Mouse (Mus musculus) ES-E14 (cell line): ENCODE measurements around the gene Fam43a. TPM values are rescaled to one million over a fixed set of nuclear protein-coding genes. Genes with fewer than 3 reads are reported as not detected.

Source experiments
- DNase-seq: peaks from one replicate; pipeline ENCODE4 v3.0.0-alpha.2; 2013; ENCODE audit warnings: low read depth, low spot score
- H3K27ac ChIP-seq: 2 replicates; pipeline ENCODE4 v1.5.1; 2012; ENCODE audit warnings: low read depth, mild to moderate bottlenecking, low read length, moderate library complexity, mixed read lengths; ENCODE audit not compliant: poor library complexity, insufficient read depth, severe bottlenecking
- H3K36me3 ChIP-seq: 2 replicates; pipeline ENCODE4 v1.6.1; 2012; ENCODE audit warnings: mild to moderate bottlenecking, low read length, moderate library complexity, mixed read lengths; ENCODE audit not compliant: control insufficient read depth, poor library complexity, insufficient read depth, severe bottlenecking
- H3K4me1 ChIP-seq, 2 experiments: fragments of 150-350 bp in 1 of 2; sonication (generic) in 1 of 2; 2 replicates each; pipeline ENCODE4 v1.6.1; 2012; ENCODE audit warnings: low read length in 2 of 2, mild to moderate bottlenecking in 1 of 2, mixed read lengths in 1 of 2; ENCODE audit not compliant: control insufficient read depth in 2 of 2, insufficient read depth in 2 of 2, poor library complexity in 1 of 2
- H3K4me3 ChIP-seq, 2 experiments: fragments of 150-350 bp in 1 of 2; sonication (generic) in 1 of 2; 2 replicates each; pipeline ENCODE4 v1.5.1; 2012; ENCODE audit warnings: low read length in 2 of 2, low read depth in 1 of 2, mild to moderate bottlenecking in 1 of 2, mixed read lengths in 1 of 2; ENCODE audit not compliant: insufficient read depth in 1 of 2, poor library complexity in 1 of 2, severe bottlenecking in 1 of 2
- H3K9ac ChIP-seq: 2 replicates; pipeline ENCODE4 v1.6.1; 2012; ENCODE audit warnings: low read depth, mild to moderate bottlenecking, low read length, mixed read lengths; ENCODE audit not compliant: poor library complexity, insufficient read depth, severe bottlenecking
- H3K9me3 ChIP-seq: fragments of 150-350 bp; sonication (generic); 2 replicates; pipeline ENCODE4 v1.6.1; 2012; ENCODE audit warnings: low read depth, mild to moderate bottlenecking, low read length; ENCODE audit not compliant: control insufficient read depth, insufficient read depth
- CHD2 ChIP-seq: IDR thresholded peaks from 2 replicates; pipeline ENCODE4 v1.6.1; 2014; ENCODE audit warnings: mild to moderate bottlenecking, low read depth, low read length, inconsistent platforms
- HCFC1 ChIP-seq: IDR thresholded peaks from 2 replicates; pipeline ENCODE4 v1.6.1; 2012; ENCODE audit warnings: low read length, inconsistent platforms, borderline replicate concordance; ENCODE audit not compliant: insufficient read depth
- MAFK ChIP-seq: IDR thresholded peaks from 2 replicates; pipeline ENCODE4 v1.6.1; 2014; ENCODE audit warnings: mild to moderate bottlenecking, low read depth, low read length, inconsistent platforms; ENCODE audit not compliant: insufficient read depth
- ZC3H11A ChIP-seq: IDR thresholded peaks from 2 replicates; pipeline ENCODE4 v1.6.1; 2012; ENCODE audit warnings: low read depth, mild to moderate bottlenecking, inconsistent platforms, low read length, borderline replicate concordance
- ZNF384 ChIP-seq: IDR thresholded peaks from 2 replicates; pipeline ENCODE4 v1.6.1; 2012; ENCODE audit warnings: low read depth, low read length, inconsistent platforms
- in situ Hi-C, 2 experiments: fragments of 600-800 bp; cut with MboI; formaldehyde crosslinking; loops; one replicate each; pipeline ENCODE4 v1.15.1; 2025; ENCODE audit warnings: low sequenced_read_pairs in 2 of 2, inconsistent platforms in 1 of 2; ENCODE audit not compliant: unreplicated experiment in 2 of 2
- total RNA-seq: library from RNA; depleted of rRNA; stranded (reverse); fragments of 300-350 nt; gene quantifications from 2 replicates; pipeline ENCODE4 v1.2.3, GENCODE M21; 2012

Fam43a gene
- total RNA-seq, 1 experiment: 22.2 TPM

DNA sequence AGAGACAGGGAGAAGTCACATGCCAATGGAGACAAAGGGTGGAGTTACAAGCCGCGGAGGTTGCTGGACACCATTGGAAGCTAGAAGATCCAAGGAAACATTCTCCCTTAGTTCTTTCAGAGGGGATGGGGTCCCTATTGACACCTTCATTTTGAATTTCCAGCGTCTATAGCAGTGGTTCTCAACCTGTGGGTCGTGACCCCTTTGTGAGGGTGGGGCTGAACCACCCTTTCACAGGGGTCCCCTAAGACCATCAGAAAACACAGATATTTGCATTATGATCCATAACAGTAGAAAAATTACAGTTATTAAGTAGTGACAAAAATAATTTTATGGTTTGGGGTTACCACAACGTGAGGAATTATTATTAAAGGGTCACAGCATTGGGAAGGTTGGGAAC is 30.0 kb downstream of the Fam43a start:
- Histone ChIP-seq H3K4me1 (peaks cover 2 to 5% of the 10 kb centered on the region in 2 experiments), H3K36me3 (no peaks in the 10 kb centered on the region), H3K9me3 (no peaks in the 10 kb centered on the region), H3K4me3 (no peak overlapping the region), H3K27ac (no peak overlapping the region), H3K9ac (no peak overlapping the region)
- in situ Hi-C loops: no loop called here
- no peak for DNase-seq
- peak; percentile 67; the same call in 1 of the 2 replicates for TF ChIP-seq CHD2
- no peak for TF ChIP-seq HCFC1

DNA sequence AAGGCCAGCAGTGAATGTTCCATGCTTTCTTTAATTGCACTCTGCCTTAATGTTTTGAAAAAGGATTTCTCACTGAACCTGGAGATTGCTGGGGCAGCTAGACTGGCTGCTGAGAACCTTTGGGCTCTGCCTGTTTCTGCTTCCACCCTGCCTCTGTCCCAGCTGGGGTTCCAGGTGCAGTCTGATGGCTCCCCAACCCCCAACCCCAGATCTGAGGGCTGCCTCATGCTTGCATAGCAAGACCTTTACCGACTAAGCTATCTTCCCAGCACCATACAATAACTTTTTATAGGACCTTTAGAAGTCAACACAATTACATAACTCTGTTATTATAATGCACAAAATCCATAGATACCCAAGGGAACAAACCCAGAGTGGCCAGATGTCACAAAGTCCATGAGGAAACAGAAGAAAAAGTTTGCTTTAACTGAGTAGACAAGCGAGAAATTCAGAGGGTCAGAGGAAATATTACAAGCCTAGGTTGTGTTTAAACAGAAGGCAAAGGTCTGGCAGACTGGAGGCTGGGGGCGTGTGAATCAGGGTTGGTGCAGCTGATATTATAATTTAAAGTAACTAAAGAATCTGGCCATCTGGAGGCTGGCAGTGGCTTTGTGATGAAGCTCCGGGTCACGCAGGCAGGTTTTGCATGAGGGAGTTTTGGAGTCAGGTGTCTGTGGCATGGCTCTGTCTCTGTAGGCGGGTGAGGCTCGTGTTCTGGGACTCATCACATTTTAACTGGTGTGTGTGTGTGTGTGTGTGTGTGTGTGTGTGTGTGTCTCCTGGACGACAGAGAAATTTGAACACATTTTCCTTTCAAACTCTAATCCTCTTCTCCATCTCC is 34.6 kb downstream of the Fam43a start:
- TF ChIP-seq HCFC1: no peak
- TF ChIP-seq ZC3H11A: no peak
- no peak for TF ChIP-seq ZNF384
- TF ChIP-seq MAFK: no peak
- TF ChIP-seq CHD2: no peak
- DNase-seq: no peak
- H3K27ac ChIP-seq: no peak overlapping the region

DNA sequence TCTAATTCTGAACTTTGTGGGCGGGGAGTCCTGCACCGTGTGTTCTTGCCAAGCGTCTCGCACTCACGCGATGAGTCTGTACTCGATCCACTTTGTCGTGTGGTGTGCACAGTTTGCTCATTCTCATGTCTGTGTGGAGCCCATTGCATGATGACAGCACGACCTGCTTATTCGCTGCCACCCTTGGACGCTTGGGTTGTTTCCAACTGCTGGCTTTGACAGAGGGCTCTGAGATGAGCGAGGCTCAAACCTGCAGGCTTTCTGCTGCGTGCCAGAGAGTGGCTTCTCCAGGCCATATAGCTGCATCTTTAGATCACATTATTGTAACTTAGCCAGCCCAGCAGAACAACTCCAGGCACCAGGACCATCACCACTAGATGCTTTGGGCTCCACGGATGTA is 39.1 kb downstream of the Fam43a start:
- Histone ChIP-seq H3K27ac (no peak overlapping the region), H3K9ac (no peak overlapping the region), H3K36me3 (no peaks in the 10 kb centered on the region), H3K4me1 (peaks cover 0 to 2% of the 10 kb centered on the region in 2 experiments; a peak in 2 of 4 replicates), H3K4me3 (no peak overlapping the region), H3K9me3 (no peaks in the 10 kb centered on the region)
- DNase-seq: no peak
- in situ Hi-C loops: no loop called here
- TF ChIP-seq HCFC1: no peak
- TF ChIP-seq ZNF384: no peak
- TF ChIP-seq ZC3H11A: no peak
- TF ChIP-seq MAFK: no peak
- no peak for TF ChIP-seq CHD2

More for the DNA sequence above, 34.6 kb downstream of the Fam43a start:
- H3K4me1 ChIP-seq: no peaks in the 10 kb centered on the region
- no peak overlapping the region for H3K4me3 ChIP-seq
- no peaks in the 10 kb centered on the region for H3K9me3 ChIP-seq
- in situ Hi-C loops: no loop called here
- no peak overlapping the region for H3K9ac ChIP-seq
- no peaks in the 10 kb centered on the region for H3K36me3 ChIP-seq

DNA sequence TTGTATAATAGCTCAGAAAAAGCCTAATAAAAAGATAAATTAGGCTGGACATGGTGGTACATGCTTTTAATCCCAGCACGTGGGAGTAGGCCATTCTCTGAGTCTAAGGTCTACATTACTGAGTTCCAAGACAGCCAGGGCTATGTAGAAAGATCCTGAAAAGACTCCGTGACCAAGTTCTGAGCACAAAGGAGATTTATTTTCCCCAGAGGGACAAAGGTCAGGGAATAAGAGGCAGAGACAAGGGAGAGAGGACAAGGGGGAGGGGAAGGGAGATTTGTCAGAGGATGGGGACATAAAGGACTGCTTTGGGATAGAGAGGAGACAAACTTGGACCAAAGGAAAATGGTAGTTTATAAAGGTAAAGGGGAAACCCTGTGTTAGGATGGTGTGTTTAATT is 41.1 kb downstream of the Fam43a start:
- peaks cover 0 to 9% of the 10 kb centered on the region in 2 experiments; a peak in 3 of 4 replicates for H3K4me1 ChIP-seq
- H3K9me3 ChIP-seq: no peaks in the 10 kb centered on the region
- no peak overlapping the region for H3K4me3 ChIP-seq
- DNase-seq: no peak
- H3K9ac ChIP-seq: no peak overlapping the region
- H3K27ac ChIP-seq: no peak overlapping the region; the same call in 1 of the 2 replicates
- in situ Hi-C loops: no loop called here
- TF ChIP-seq ZNF384 (no peak), HCFC1 (no peak), MAFK (no peak), ZC3H11A (no peak), CHD2 (no peak)
- H3K36me3 ChIP-seq: no peaks in the 10 kb centered on the region; the same call in 1 of the 2 replicates

DNA sequence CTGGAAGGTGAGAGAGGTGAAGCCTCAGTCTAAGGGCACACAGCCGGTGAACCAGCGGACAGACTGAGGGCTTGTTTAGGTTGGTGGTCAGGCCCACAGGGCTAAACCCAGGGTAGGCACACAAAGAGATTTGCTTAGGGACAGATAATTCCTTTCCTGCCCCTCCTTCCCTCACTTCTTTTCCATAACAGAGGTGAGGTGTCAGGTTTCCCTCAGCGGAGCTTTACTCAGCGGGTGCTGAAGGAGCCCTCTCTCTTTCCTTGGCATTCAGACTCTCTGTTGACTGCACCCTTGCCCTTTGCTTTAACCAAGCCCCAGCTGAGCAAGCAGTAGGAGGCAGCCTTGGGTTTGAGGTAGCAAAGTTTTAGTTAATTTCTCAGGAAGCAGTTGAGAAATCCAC is 41.9 kb downstream of the Fam43a start:
- peak; percentile 77 for DNase-seq
- Histone ChIP-seq H3K27ac (peak overlapping the region; percentile 97), H3K9ac (no peak overlapping the region), H3K4me1 (peaks cover 0 to 9% of the 10 kb centered on the region in 2 experiments; a peak in 3 of 4 replicates), H3K9me3 (no peaks in the 10 kb centered on the region), H3K4me3 (no peak overlapping the region; a peak in 1 of 4 replicates), H3K36me3 (no peaks in the 10 kb centered on the region; the same call in 1 of the 2 replicates)
- in situ Hi-C loops: no loop called here
- 0 out of 2 replicates have a peak, but pooled peaks have one; percentile 6 for TF ChIP-seq ZC3H11A
- no peak for TF ChIP-seq HCFC1
- 0 out of 2 replicates have a peak, but pooled peaks have one; percentile 43 for TF ChIP-seq CHD2
- no peak for TF ChIP-seq ZNF384
